Mouse (Mus musculus) G1E-ER4 (cell line): ENCODE measurements around the gene Adipoq. TPM values are rescaled to one million over a fixed set of nuclear protein-coding genes. Genes with fewer than 3 reads are reported as not detected.

Source experiments
- GATA1 ChIP-seq: IDR thresholded peaks from one replicate; pipeline ENCODE4 v1.8.0; 2012; ENCODE audit warnings: low read length, inconsistent platforms
- polyA plus RNA-seq: library from polyadenylated mRNA; stranded (reverse); fragments of >175 nt; gene quantifications from 2 replicates; pipeline ENCODE4 v1.2.3, GENCODE M21; 2012

Adipoq gene
- not detected in 2 replicates for polyA plus RNA-seq

GRCm38 (mm10) chr16:23146280-23146679 is at the start of gene Adipoq:
Gene Adipoq, plus strand, starts transcription at chr16:23146536.
- no peak for TF ChIP-seq GATA1

DNA sequence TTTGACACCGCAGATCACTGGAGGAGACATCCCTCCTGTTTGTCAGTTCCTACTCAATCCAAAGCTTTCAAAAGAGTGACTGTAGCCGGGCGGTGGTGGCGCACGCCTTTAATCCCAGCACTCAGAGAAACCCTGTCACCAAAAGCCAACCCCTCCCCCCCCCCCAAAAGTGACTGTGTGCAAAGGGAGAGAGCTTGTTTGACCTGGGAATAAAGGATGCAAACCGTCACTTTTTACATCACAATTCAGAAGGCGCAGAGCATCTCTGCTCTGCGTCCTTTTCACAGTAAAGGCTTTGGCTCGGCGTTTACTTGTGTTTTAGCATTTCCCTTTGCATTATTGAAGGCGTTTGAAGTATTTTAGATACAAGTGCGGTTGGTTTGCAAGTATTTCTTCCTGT is 46.7 kb upstream of the Adipoq start:
- TF ChIP-seq GATA1 = no peak

DNA sequence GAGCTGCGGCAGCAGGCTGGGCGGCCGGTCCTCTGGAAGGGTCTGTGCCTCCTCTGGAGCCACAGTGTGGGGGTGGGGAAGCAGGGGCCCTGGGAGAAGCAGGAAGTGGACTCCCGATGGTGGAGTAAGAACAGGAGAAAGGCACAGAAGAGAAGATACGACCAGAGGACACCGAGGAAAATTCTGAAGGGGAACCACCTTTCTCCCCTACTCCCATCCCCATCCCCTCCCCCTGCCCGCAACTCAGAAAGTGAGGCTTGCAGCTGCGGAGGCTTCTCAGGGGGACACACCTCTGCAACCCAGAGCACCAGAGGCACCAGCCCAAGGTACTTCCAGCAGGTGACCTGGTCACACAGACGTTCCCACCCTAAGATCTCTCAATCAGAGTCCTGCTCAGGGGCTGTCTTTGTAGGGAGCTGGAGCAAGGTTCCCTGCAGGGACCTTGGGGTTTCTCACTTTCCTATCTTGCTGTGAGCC is 46.2 kb upstream of the Adipoq start:
- no peak for TF ChIP-seq GATA1

GRCm38 (mm10) chr16:23100613-23101012 is 45.7 kb upstream of the Adipoq start:
- no peak for TF ChIP-seq GATA1

DNA sequence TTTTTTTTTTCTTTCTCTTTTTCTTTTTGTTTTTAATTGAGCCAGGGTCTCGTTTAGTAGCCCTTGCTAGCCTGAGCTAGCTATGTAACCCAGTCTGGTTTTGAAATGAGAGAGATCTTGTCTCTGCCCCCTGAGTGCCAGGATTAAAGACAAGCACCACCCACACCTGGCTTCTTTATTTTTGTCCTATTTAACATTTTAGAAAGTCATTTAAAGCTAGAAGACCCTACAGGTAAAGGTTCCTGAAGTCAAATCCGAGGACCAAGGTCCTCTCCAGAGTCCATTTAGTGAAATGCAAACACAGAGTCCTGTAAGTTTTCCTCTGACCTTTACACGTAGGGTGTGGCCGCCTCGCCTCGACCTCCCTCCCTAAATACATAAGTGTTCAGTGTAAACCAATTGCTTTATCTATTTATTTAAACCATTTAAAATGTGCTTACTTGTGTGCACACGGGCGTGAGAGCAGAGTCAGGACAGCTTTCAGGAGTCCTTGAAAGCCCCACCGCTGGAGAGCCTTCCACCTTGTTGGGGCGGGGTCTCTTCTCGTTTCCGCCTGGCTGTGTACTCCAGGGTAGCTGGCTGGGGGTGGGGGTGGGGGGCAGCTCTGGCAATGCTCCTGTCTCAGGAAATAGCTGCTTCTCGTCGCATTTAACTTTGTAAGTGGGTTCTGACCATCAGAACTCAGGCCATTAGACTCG is 43.8 kb upstream of the Adipoq start:
- TF ChIP-seq GATA1 = no peak

GRCm38 (mm10) chr16:23103038-23103745 is 43.1 kb upstream of the Adipoq start:
- TF ChIP-seq GATA1 = no peak

DNA sequence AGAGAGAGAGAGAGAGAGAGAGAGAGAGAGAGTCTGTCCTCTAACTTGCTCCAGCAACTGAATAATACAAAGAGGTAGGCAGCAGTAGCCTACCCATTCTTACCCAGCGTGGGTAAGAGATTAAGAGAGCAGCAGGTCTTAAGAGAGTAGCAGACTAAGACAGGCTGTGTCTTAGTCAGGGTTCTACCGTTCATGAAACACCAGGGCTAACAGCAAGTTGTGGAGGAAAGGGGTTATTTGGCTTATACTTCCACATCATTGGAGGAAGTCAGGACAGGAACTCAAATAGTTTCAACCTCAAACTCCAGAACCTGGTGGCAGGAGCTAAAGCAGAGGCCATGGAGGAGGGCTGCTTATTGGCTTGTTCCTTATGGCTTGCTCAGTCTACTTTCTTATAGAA is 42.5 kb upstream of the Adipoq start:
- no peak for TF ChIP-seq GATA1

- TF ChIP-seq GATA1 = no peak
Measured at GRCm38 (mm10) chr16:23106121-23106520, 40.2 kb upstream of the Adipoq start.

DNA sequence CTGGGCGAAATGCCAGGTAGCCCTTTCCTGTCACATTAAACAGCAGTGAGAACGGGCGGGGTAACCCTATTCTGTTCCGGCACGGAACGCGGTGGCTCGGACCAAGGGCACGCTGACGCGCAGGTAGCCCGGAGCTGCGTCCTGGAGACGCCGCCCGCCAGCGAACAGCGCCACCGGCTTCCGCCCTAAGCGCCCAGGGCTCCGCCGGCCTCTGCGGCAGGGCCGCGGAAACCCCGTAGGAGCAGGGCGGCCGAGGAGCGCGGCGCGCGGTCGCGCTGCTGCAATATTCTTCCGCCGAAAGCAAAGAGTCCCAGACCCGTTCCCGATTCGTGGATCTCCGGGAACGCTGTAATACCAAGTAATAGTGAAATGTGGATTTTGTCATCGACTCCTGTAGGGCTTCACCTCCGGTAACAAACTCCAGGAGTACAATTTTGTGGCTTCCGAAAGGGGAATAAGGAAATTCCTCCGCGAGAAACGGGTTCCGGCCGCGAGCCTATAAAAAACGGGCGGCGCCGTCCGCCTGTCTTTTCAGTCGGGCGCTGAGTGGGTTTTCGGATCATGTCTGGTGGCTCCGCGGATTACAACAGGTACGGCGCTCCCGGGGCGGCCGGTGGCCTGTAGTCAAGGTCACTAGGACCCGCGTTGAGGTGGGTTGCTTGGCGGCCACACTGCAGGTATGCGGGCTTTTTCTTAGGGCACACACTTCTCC is 38.9 kb upstream of the Adipoq start, which contains the start of gene Eif4a2:
Gene Eif4a2, plus strand, starts transcription at position 214 of the 712 bp plus-strand sequence.
- TF ChIP-seq GATA1 = no peak

DNA sequence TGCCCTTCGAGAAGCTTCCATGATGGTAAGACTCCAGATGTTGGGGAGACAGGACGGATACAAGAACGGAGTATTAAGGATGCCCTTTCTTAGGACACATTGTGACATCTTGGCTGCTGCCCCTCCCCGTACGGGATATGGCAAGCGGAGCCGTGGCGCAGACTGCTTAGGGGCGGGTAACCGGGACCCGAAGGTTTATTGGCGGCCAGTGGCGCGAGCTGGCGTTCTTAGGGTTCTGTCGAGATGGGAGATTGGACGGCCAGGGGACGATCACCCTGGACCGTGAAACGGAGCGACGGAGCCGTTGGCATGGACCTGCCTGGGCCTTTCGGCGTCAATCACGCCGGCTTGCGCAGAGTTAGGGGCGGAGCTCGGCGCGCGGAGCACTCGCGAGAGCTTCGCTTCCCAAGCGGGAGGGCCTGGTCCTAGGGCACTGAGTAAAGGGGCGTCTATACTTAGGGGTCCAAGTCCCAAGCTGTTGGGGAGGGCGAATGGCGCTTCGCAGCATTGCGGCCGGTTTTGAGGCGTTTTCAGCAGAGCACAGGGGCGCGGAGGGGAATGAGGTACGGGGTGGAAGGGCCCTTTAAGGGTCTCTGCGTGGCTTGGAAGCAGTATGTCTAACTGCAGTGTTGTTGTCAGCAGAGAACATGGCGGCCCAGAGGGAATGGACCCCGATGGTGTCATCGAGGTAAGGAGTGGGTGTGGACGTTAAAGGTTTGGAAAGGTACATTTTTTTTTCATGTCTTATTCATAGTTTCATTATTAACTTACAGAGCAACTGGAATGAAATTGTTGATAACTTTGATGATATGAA is 38.2 kb upstream of the Adipoq start:
- TF ChIP-seq GATA1 = no peak

DNA sequence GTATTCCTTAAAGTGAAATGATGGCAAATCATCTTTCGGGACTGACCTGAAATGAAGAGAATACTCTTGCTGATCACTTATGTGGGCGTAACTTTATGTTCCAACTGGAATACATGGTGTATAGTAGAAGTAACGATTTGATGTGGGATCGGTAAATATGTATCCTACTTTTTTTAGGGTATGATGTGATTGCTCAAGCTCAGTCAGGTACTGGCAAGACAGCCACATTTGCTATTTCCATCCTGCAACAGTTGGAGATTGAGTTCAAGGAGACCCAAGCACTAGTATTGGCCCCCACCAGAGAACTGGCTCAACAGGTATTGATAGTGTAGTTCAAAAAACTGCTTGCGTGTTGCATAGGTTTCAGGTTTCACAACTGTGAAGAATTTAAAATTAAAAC is 37.4 kb upstream of the Adipoq start:
- TF ChIP-seq GATA1 = no peak

- TF ChIP-seq GATA1 = no peak
Measured at GRCm38 (mm10) chr16:23109350-23110280, 36.7 kb upstream of the Adipoq start.

DNA sequence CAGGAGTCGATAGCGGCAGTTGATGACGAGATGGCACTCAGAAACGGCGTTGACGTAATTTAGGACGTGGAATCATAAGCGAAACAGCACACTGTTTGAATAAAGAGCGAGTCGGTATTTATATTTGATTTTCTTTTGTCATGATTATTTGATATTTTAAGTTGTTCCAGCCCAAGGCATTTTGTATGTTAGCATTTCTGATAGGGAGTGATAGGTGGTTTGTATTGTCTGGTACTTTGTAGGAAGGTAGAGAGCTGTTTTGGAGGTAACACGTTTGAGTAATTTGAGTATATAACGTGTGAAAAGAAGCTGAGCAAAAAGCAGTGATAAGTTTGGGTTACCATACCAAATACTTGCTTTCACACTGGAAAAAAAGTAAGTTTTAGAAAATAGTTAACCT is 34.0 kb upstream of the Adipoq start:
- TF ChIP-seq GATA1 = no peak

DNA sequence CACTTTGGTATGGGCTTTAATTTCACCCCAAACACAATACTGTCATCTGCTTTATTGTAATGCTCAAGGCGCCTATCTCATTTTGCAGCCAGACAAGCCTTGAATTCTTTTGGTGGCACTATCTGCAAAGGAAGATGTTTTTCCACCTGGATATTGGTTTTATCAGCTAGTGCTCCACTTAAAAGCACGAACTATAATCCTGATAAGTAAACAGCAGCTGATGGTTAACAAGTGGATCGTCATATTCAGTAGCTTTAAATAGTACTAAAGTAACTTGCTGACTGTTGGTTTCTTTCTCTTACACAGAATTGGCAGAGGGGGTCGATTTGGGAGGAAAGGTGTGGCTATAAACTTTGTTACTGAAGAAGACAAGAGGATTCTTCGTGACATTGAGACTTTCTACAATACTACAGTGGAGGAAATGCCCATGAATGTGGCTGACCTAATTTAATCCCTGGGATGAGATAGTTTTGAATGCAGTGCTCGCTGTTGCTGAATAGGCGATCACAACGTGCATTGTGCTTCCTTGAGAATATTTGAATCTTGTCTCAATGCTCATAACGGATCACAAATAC is 33.4 kb upstream of the Adipoq start:
- no peak for TF ChIP-seq GATA1

DNA sequence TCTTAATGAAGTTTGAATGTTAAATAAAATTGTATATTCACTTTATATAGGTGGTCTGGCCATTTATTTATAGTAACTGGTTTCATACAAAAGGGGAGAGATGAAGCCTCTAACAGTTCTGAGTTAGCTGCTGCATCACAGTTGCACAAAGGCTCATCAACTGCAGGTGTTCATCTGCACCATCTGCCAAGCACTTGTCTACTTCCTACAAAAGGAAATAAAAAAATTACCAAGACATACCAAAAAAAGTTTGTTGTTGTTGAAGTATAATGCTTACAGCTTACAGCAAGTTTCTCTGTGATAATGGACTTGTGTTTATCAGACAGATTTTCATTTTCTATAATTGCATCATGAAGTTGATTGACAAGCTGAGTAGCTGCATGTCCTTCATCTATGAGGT is 32.4 kb upstream of the Adipoq start:
- no peak for TF ChIP-seq GATA1
